Mouse (Mus musculus): ENCODE measurements around the gene Olfr680-ps1.

DNA sequence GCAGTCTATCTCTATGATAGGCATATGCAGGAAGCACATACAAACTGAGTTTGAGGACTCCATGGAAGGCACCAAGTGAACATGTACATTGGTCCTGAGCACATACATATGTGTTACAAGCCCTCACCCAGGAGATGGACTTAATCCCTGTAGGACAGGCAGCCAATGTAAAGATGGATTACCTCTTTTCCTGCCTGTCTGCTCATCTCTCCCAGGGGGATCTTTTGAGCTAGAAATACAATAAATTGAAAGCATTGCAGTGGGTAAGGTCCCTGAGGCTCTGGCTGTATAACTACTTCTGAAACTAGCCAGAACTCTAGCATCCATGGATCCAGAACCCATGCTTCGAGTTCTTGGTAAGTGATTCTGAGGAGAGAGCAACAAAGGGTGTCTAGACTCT lies 11.7 kb downstream of the Olfr680-ps1 start, which contains the start of gene Olfr679:
- no peak for TF ChIP-seq CTCF (IDR thresholded peaks at IDR 0.05; ENCODE audit: low read depth, low read length)
- TF ChIP-seq POLR2AphosphoS5 (IDR thresholded peaks at IDR 0.05; ENCODE audit: insufficient replicate concordance, low read depth, low read length), result no peak
- no peak for TF ChIP-seq GATA1 (IDR thresholded peaks at IDR 0.05; ENCODE audit: borderline replicate concordance, low read length)
- no peak for TF ChIP-seq TAL1 (conservative IDR thresholded peaks at IDR 0.05; ENCODE audit: low read depth, low read length)

All from G1E (cell line).